Mouse (Mus musculus) MEL (cell line): ENCODE data around the gene Atp6v0b. TPM values are rescaled to one million over a fixed set of nuclear protein-coding genes. Genes with fewer than 3 reads are reported as not detected.

Experiments
- DNase-seq: peaks from one replicate; pipeline ENCODE4 v3.0.0; 2011; ENCODE audit warnings: low read depth, low spot score
- H3K27ac ChIP-seq: 2 replicates; pipeline ENCODE4 v1.5.1; 2012; ENCODE audit warnings: low read depth, mild to moderate bottlenecking, control low read depth, low read length, moderate library complexity; ENCODE audit not compliant: control insufficient read depth
- H3K27me3 ChIP-seq, 2 experiments: fragments of 150-350 bp in 1 of 2; sonication (generic) in 1 of 2; 2 replicates each; pipeline ENCODE4 v1.6.1; 2012; ENCODE audit warnings: low read length in 2 of 2, mild to moderate bottlenecking in 2 of 2, improper control_type of control experiment in 1 of 2, moderate library complexity in 1 of 2; ENCODE audit not compliant: insufficient read depth in 2 of 2, control insufficient read depth in 1 of 2
- H3K36me3 ChIP-seq, 2 experiments: 2 replicates each; pipeline ENCODE4 v1.6.1; 2012 to 2014; ENCODE audit warnings: low read length in 2 of 2, improper control_type of control experiment in 1 of 2, inconsistent platforms in 1 of 2, mild to moderate bottlenecking in 1 of 2; ENCODE audit not compliant: insufficient read depth in 2 of 2, control insufficient read depth in 1 of 2
- H3K4me1 ChIP-seq, 2 experiments: fragments of 150-350 bp in 1 of 2; sonication (generic) in 1 of 2; 2 replicates each; pipeline ENCODE4 v1.6.1; 2012; ENCODE audit warnings: low read length in 2 of 2, improper control_type of control experiment in 1 of 2, mild to moderate bottlenecking in 1 of 2; ENCODE audit not compliant: insufficient read depth in 2 of 2, control insufficient read depth in 1 of 2
- H3K4me3 ChIP-seq, 2 experiments: fragments of 150-350 bp in 1 of 2; sonication (generic) in 1 of 2; 2 replicates each; pipeline ENCODE4 v1.5.1; 2012; ENCODE audit warnings: low read depth in 2 of 2, low read length in 2 of 2, mild to moderate bottlenecking in 2 of 2, moderate library complexity in 2 of 2, control low read depth in 1 of 2, improper control_type of control experiment in 1 of 2; ENCODE audit not compliant: control insufficient read depth in 1 of 2, insufficient read depth in 1 of 2
- H3K79me2 ChIP-seq: 2 replicates; pipeline ENCODE4 v1.6.1; 2012; ENCODE audit warnings: mild to moderate bottlenecking, low read length, moderate library complexity; ENCODE audit not compliant: control insufficient read depth, poor library complexity, insufficient read depth
- H3K9ac ChIP-seq: 2 replicates; pipeline ENCODE4 v1.6.1; 2012; ENCODE audit warnings: low read depth, mild to moderate bottlenecking, control low read depth, low read length, moderate library complexity; ENCODE audit not compliant: control insufficient read depth, poor library complexity, severe bottlenecking
- H3K9me3 ChIP-seq: fragments of 150-350 bp; sonication (generic); replicated peaks from 2 replicates; pipeline ENCODE4 v1.6.1; 2012; ENCODE audit warnings: mild to moderate bottlenecking, low read length, improper control_type of control experiment, moderate library complexity; ENCODE audit not compliant: insufficient read depth
- CTCF ChIP-seq, 3 experiments: IDR thresholded peaks in 2 of 3; conservative IDR thresholded peaks in 1 of 3; 2 replicates each; pipeline ENCODE4 v1.5.1; 2011 to 2012; ENCODE audit warnings: low read length in 3 of 3, low read depth in 2 of 3, mild to moderate bottlenecking in 2 of 3, improper control_type of control experiment in 1 of 3, inconsistent platforms in 1 of 3, mixed read lengths in 1 of 3, moderate library complexity in 1 of 3; ENCODE audit not compliant: control insufficient read depth in 1 of 3, insufficient read depth in 1 of 3, poor library complexity in 1 of 3, severe bottlenecking in 1 of 3
- E2F4 ChIP-seq: IDR thresholded peaks from 2 replicates; pipeline ENCODE4 v1.6.1; 2011; ENCODE audit warnings: low read depth, low read length, improper control_type of control experiment, borderline replicate concordance
- ELF1 ChIP-seq: IDR thresholded peaks from 2 replicates; pipeline ENCODE4 v1.6.1; 2014; ENCODE audit warnings: low read depth, mild to moderate bottlenecking, inconsistent platforms, low read length, improper control_type of control experiment, moderate library complexity
- ETS1 ChIP-seq: IDR thresholded peaks from 2 replicates; pipeline ENCODE4 v1.6.1; 2012; ENCODE audit warnings: low read depth, mild to moderate bottlenecking, inconsistent platforms, low read length, improper control_type of control experiment, moderate library complexity
- GATA1 ChIP-seq: IDR thresholded peaks from 2 replicates; pipeline ENCODE4 v1.6.1; 2011; ENCODE audit warnings: low read depth, low read length, improper control_type of control experiment
- HCFC1 ChIP-seq: IDR thresholded peaks from 2 replicates; pipeline ENCODE4 v1.6.1; 2012; ENCODE audit warnings: low read depth, mild to moderate bottlenecking, inconsistent platforms, low read length, improper control_type of control experiment, moderate library complexity
- MAFK ChIP-seq: IDR thresholded peaks from 2 replicates; pipeline ENCODE4 v1.6.1; 2011; ENCODE audit warnings: low read depth, mild to moderate bottlenecking, low read length, improper control_type of control experiment, borderline replicate concordance
- MAX ChIP-seq: IDR thresholded peaks from 2 replicates; pipeline ENCODE4 v1.6.1; 2011; ENCODE audit warnings: low read length, improper control_type of control experiment
- MAZ ChIP-seq: IDR thresholded peaks from 2 replicates; pipeline ENCODE4 v1.6.1; 2012; ENCODE audit warnings: low read depth, mild to moderate bottlenecking, inconsistent platforms, low read length, improper control_type of control experiment
- MXI1 ChIP-seq: IDR thresholded peaks from 2 replicates; pipeline ENCODE4 v1.6.1; 2011; ENCODE audit warnings: mild to moderate bottlenecking, low read depth, low read length, improper control_type of control experiment
- MYB ChIP-seq: IDR thresholded peaks from 2 replicates; pipeline ENCODE4 v1.6.1; 2011; ENCODE audit warnings: mild to moderate bottlenecking, low read depth, low read length, improper control_type of control experiment
- MYC ChIP-seq: IDR thresholded peaks from 2 replicates; pipeline ENCODE4 v1.6.1; 2011; ENCODE audit warnings: low read depth, mild to moderate bottlenecking, low read length, improper control_type of control experiment, moderate library complexity
- NRF1 ChIP-seq: IDR thresholded peaks from 2 replicates; pipeline ENCODE4 v1.6.1; 2014; ENCODE audit warnings: low read depth, mild to moderate bottlenecking, inconsistent platforms, low read length, improper control_type of control experiment, moderate library complexity; ENCODE audit not compliant: poor library complexity, insufficient read depth, severe bottlenecking
- POLR2A ChIP-seq, 2 experiments: IDR thresholded peaks; 2 replicates each; pipeline ENCODE4 v1.6.1; 2011 to 2012; ENCODE audit warnings: low read length in 2 of 2, mild to moderate bottlenecking in 2 of 2, control low read depth in 1 of 2, improper control_type of control experiment in 1 of 2, low read depth in 1 of 2, moderate library complexity in 1 of 2; ENCODE audit not compliant: control insufficient read depth in 1 of 2, insufficient read depth in 1 of 2, poor library complexity in 1 of 2
- POLR2AphosphoS5 ChIP-seq: IDR thresholded peaks from 2 replicates; pipeline ENCODE4 v1.6.1; 2012; ENCODE audit warnings: low read depth, borderline replicate concordance, mild to moderate bottlenecking, inconsistent platforms, low read length, moderate library complexity, mixed read lengths
- RAD21 ChIP-seq: IDR thresholded peaks from 2 replicates; pipeline ENCODE4 v1.6.1; 2011; ENCODE audit warnings: mild to moderate bottlenecking, low read depth, low read length, improper control_type of control experiment
- RCOR1 ChIP-seq: IDR thresholded peaks from 2 replicates; pipeline ENCODE4 v1.6.1; 2012; ENCODE audit warnings: low read depth, mild to moderate bottlenecking, inconsistent platforms, low read length, improper control_type of control experiment
- SIN3A ChIP-seq: IDR thresholded peaks from 2 replicates; pipeline ENCODE4 v1.6.1; 2012; ENCODE audit warnings: low read length, improper control_type of control experiment, inconsistent platforms
- TAL1 ChIP-seq: IDR thresholded peaks from 2 replicates; pipeline ENCODE4 v1.6.1; 2012; ENCODE audit warnings: mild to moderate bottlenecking, inconsistent platforms, low read length, moderate library complexity, mixed read lengths
- TBP ChIP-seq: IDR thresholded peaks from 2 replicates; pipeline ENCODE4 v1.8.0; 2011; ENCODE audit warnings: low read depth, low read length, improper control_type of control experiment
- USF1 ChIP-seq: IDR thresholded peaks from 2 replicates; pipeline ENCODE4 v1.6.1; 2014; ENCODE audit warnings: low read depth, mild to moderate bottlenecking, inconsistent platforms, low read length, improper control_type of control experiment, moderate library complexity
- ZNF384 ChIP-seq: IDR thresholded peaks from 2 replicates; pipeline ENCODE4 v1.6.1; 2012; ENCODE audit warnings: low read depth, mild to moderate bottlenecking, inconsistent platforms, low read length, improper control_type of control experiment
- polyA plus RNA-seq, 2 experiments: library from polyadenylated mRNA; stranded (reverse) in 1 of 2; unstranded in 1 of 2; fragments of >175 nt in 1 of 2; fragments of >200 nt in 1 of 2; gene quantifications; 2 replicates each; pipeline versions ENCODE4 v1.2.1 to v1.2.4; 2012; ENCODE audit warnings: low replicate concordance in 2 of 2, low read depth in 1 of 2; ENCODE audit not compliant: insufficient read length in 2 of 2, insufficient read depth in 1 of 2, missing spikeins in 1 of 2
- total RNA-seq: library from RNA; depleted of rRNA; stranded (reverse); fragments of 300-350 nt; gene quantifications from 2 replicates; pipeline ENCODE4 v1.2.3, GENCODE M21; 2012

Gene Atp6v0b
- total and polyA plus RNA-seq, 3 experiments: 286 to 343 TPM; not detected in 1

GRCm38 (mm10) chr4:117872471-117872886 is 14.7 kb downstream of the Atp6v0b start, which contains the start of gene Ccdc24:
TSS of gene Ccdc24 (minus strand) at chr4:117872557.
- Histone ChIP-seq H3K79me2 (no peaks in the 10 kb centered on the region), H3K27me3 (no peaks in the 10 kb centered on the region), H3K9ac (no peak within 1 kb of the TSS), H3K36me3 (no peaks in the 10 kb centered on the region; a peak in 1 of 4 replicates), H3K4me3 (no peak within 1 kb of the TSS), H3K9me3 (no peaks in the 10 kb centered on the region), H3K4me1 (no peaks in the 10 kb centered on the region), H3K27ac (no peak within 1 kb of the TSS)
- TF ChIP-seq TBP: no peak
- no peak for TF ChIP-seq MAZ
- TF ChIP-seq HCFC1: no peak
- TF ChIP-seq NRF1: no peak
- TF ChIP-seq POLR2AphosphoS5: no peak
- no peak for DNase-seq

DNA sequence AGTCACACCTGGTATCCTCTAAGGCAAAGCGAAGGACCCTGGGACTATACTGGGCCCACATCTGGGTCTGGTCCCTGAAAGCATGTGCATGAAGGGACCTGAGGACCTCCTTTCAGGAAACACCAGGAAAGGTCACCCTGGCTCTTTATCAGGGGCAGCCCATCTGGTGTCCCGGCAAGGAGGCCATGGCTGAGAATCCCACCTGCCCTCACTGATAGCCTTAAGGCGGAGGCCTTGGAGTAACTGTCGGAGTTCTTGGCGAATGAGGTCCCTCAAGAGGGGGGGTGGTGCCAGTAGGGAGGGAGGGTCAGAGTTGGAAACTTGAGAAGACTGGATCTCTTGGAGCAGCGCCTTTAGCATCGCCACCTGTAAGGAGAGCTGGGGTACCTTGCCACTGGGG is 15.3 kb downstream of the Atp6v0b start:
- no peak overlapping the region for H3K9ac ChIP-seq
- no peak for TF ChIP-seq RAD21
- TF ChIP-seq MYC: no peak
- no peak for TF ChIP-seq POLR2A (IDR thresholded peaks at IDR 0.05; ENCODE audit: control insufficient read depth in 1 of 2, insufficient read depth in 1 of 2, low read depth in 1 of 2, low read length in 2 of 2, poor library complexity in 1 of 2)
- TF ChIP-seq MYB: no peak
- no peak for TF ChIP-seq ELF1
- no peak for TF ChIP-seq SIN3A
- TF ChIP-seq GATA1: no peak
- TF ChIP-seq RCOR1: no peak
- no peak for TF ChIP-seq NRF1
- TF ChIP-seq MAFK: no peak
- TF ChIP-seq ETS1: no peak
- TF ChIP-seq USF1: no peak
- no peak for TF ChIP-seq ZNF384
- TF ChIP-seq HCFC1: no peak
- no peak for TF ChIP-seq MXI1
- no peak for TF ChIP-seq E2F4
- no peak for TF ChIP-seq TAL1
- no peak for TF ChIP-seq MAX
- TF ChIP-seq CTCF (IDR thresholded peaks at IDR 0.05 in 2 of 3, conservative IDR thresholded peaks at IDR 0.05 in 1 of 3; ENCODE audit: control insufficient read depth in 1 of 3, insufficient read depth in 1 of 3, low read depth in 2 of 3, low read length in 3 of 3, poor library complexity in 1 of 3, severe bottlenecking in 1 of 3): no peak
- no peaks in the 10 kb centered on the region; a peak in 1 of 4 replicates for H3K36me3 ChIP-seq
- no peak overlapping the region for H3K27ac ChIP-seq
- no peaks in the 10 kb centered on the region for H3K4me1 ChIP-seq
- no peaks in the 10 kb centered on the region for H3K79me2 ChIP-seq
- no peaks in the 10 kb centered on the region for H3K27me3 ChIP-seq
- DNase-seq: no peak
- H3K4me3 ChIP-seq: no peak overlapping the region
- H3K9me3 ChIP-seq: no peaks in the 10 kb centered on the region
